Comparison of ENCODE assay signal across 8 mouse cellular contexts in genomic region chr11:69036486-69037230, GRCm38 (mm10). TPM values are rescaled to one million over a fixed set of nuclear protein-coding genes. Genes with fewer than 3 reads are reported as not detected.
A peak's percentile ranks its signal among the peaks of the same experiment; 100 is the strongest.
DNase-seq lines count a peak whose midpoint lies in the region; ATAC-seq and TF ChIP-seq lines count a peak whose summit lies in the region.

No protein-coding gene starts in this region.

- no peak for DNase-seq in ES-E14 (ENCODE audit: low read depth, low spot score)
- peak; percentile 88 to 92 for DNase-seq in cerebellum, adult 2 months
- peak; percentile 81 to 93 for DNase-seq in frontal cortex, postnatal 14 days (ENCODE audit: low spot score in 2 of 2)
- DNase-seq in hindbrain, embryonic 14.5 days (ENCODE audit: low spot score), result peak; percentile 99
- DNase-seq in left cerebral cortex, adult 11 months (ENCODE audit: low spot score), result peak; percentile 84
- peak; percentile 95 for DNase-seq in lung, postnatal 36 days
- peak; percentile 85 to 86 for DNase-seq in right cerebral cortex, postnatal 10 days (ENCODE audit: low spot score in 2 of 2)
- DNase-seq in urinary bladder, postnatal 25 days (ENCODE audit: low spot score), result peak; percentile 90

- H3K4me2 ChIP-seq in hindbrain, embryonic 14.5 days (replicated peaks), result peak overlapping the region; percentile 53

- 6% methylated on average over 20 of the region's 20 CpGs for WGBS in cerebellum, adult 2 months
- WGBS in hindbrain, embryonic 14.5 days, result 9% methylated on average over 20 of the region's 20 CpGs

- peak overlapping the region; percentile 71 to 88 for H3K4me3 ChIP-seq in ES-E14 (ENCODE audit: insufficient read depth in 1 of 2, low read depth in 1 of 2, low read length in 2 of 2, poor library complexity in 1 of 2, severe bottlenecking in 1 of 2)
- H3K4me3 ChIP-seq in cerebellum, adult 2 months (replicated peaks; ENCODE audit: insufficient read depth, low read depth, low read length), result peak overlapping the region; percentile 97
- peak overlapping the region; percentile 54 for H3K4me3 ChIP-seq in hindbrain, embryonic 14.5 days (replicated peaks; ENCODE audit: low read length)

- H3K27ac ChIP-seq in ES-E14 (ENCODE audit: insufficient read depth, low read depth, low read length, poor library complexity, severe bottlenecking), result peak overlapping the region; percentile 59
- H3K27ac ChIP-seq in cerebellum, adult 2 months (ENCODE audit: insufficient read depth, low read length), result peak overlapping the region; percentile 72; the same call in 1 of the 2 replicates
- peak overlapping the region; percentile 86 for H3K27ac ChIP-seq in hindbrain, embryonic 14.5 days

- H3K36me3 ChIP-seq in ES-E14 (ENCODE audit: control insufficient read depth, insufficient read depth, low read length, poor library complexity, severe bottlenecking), result peaks cover 25% of the 10 kb centered on the region
- peaks cover 39% of the 10 kb centered on the region for H3K36me3 ChIP-seq in hindbrain, embryonic 14.5 days (replicated peaks; ENCODE audit: control insufficient read depth, insufficient read depth)

- peaks cover 1 to 20% of the 10 kb centered on the region in 2 experiments; a peak in 2 of 4 replicates for H3K4me1 ChIP-seq in ES-E14 (ENCODE audit: control insufficient read depth in 2 of 2, insufficient read depth in 2 of 2, low read length in 2 of 2, poor library complexity in 1 of 2)
- H3K4me1 ChIP-seq in cerebellum, adult 2 months (ENCODE audit: control insufficient read depth, insufficient read depth, low read length), result peaks cover 3% of the 10 kb centered on the region
- peaks cover 17% of the 10 kb centered on the region for H3K4me1 ChIP-seq in hindbrain, embryonic 14.5 days (replicated peaks; ENCODE audit: control insufficient read depth, insufficient read depth, low read length)

- peak; percentile 22; the same call in 1 of the 2 replicates for ATAC-seq in hindbrain, embryonic 14.5 days (ENCODE audit: low FRiP score)

- no peak for TF ChIP-seq POLR2A in cerebellum, adult 2 months (IDR thresholded peaks at IDR 0.05; ENCODE audit: borderline replicate concordance, insufficient read depth, low read length)

- H3K27me3 ChIP-seq in cerebellum, adult 2 months (ENCODE audit: control insufficient read depth, insufficient read depth, low read length), result no peaks in the 10 kb centered on the region
- H3K27me3 ChIP-seq in hindbrain, embryonic 14.5 days (ENCODE audit: control insufficient read depth, insufficient read depth, low read length), result no peaks in the 10 kb centered on the region

- H3K9me3 ChIP-seq in ES-E14 (ENCODE audit: control insufficient read depth, insufficient read depth, low read depth, low read length), result no peaks in the 10 kb centered on the region
- no peaks in the 10 kb centered on the region for H3K9me3 ChIP-seq in hindbrain, embryonic 14.5 days (ENCODE audit: control insufficient read depth, low read length)

- in situ Hi-C loops in ES-E14 (cut with MboI; ENCODE audit: low sequenced_read_pairs in 2 of 2, unreplicated experiment in 2 of 2), result no loop called here

- no peak for TF ChIP-seq CTCF in cerebellum, adult 2 months (IDR thresholded peaks at IDR 0.05; ENCODE audit: borderline replicate concordance, insufficient read depth, low read depth, low read length)

- H3K9ac ChIP-seq in ES-E14 (ENCODE audit: insufficient read depth, low read depth, low read length, poor library complexity, severe bottlenecking), result peak overlapping the region; percentile 81
- peak overlapping the region; percentile 73 for H3K9ac ChIP-seq in hindbrain, embryonic 14.5 days

TF ChIP-seq in ES-E14, 5 proteins besides CTCF, POLR2A, EP300 and RAD21:
- TF ChIP-seq ZC3H11A (IDR thresholded peaks at IDR 0.05; ENCODE audit: borderline replicate concordance, low read depth, low read length) (no peak), MAFK (IDR thresholded peaks at IDR 0.05; ENCODE audit: insufficient read depth, low read depth, low read length) (peak; percentile 90)

RNA-seq across cellular contexts. Expression of gene Aurkb, which starts 8.8 kb away (rescaled TPM):
- 71.7 and 81.1 TPM in 2 replicates for total RNA-seq in ES-E14 (2012; rRNA removed)
- polyA plus RNA-seq in cerebellum, adult 2 months (2012; rRNA removed), result 0.51 and 0.55 TPM in 2 replicates
- 17.0 and 22.0 TPM in 2 replicates for polyA plus RNA-seq in hindbrain, embryonic 14.5 days (2014; fragmentation: Nextera tagmentation; extraction: Ambion mirVana)

RNA-seq across cellular contexts. Expression of gene Ctc1, which starts 20.9 kb away (rescaled TPM):
- total RNA-seq in ES-E14 (2012; rRNA removed), result 50.9 and 79.5 TPM in 2 replicates
- 44.1 and 46.3 TPM in 2 replicates for polyA plus RNA-seq in cerebellum, adult 2 months (2012; rRNA removed)
- 54.4 and 58.9 TPM in 2 replicates for polyA plus RNA-seq in hindbrain, embryonic 14.5 days (2014; fragmentation: Nextera tagmentation; extraction: Ambion mirVana)

RNA-seq across cellular contexts. Expression of gene Borcs6, which starts 22.9 kb away (rescaled TPM):
- 4.5 and 6.2 TPM in 2 replicates for total RNA-seq in ES-E14 (2012; rRNA removed)
- polyA plus RNA-seq in cerebellum, adult 2 months (2012; rRNA removed), result 34.9 and 36.7 TPM in 2 replicates
- polyA plus RNA-seq in hindbrain, embryonic 14.5 days (2014; fragmentation: Nextera tagmentation; extraction: Ambion mirVana), result 18.6 and 24.3 TPM in 2 replicates

RNA-seq across cellular contexts. Expression of gene Pfas, which starts 28.4 kb away (rescaled TPM):
- total RNA-seq in ES-E14 (2012; rRNA removed), result 119 and 149 TPM in 2 replicates
- polyA plus RNA-seq in cerebellum, adult 2 months (2012; rRNA removed), result 23.1 and 23.2 TPM in 2 replicates
- 12.7 and 15.3 TPM in 2 replicates for polyA plus RNA-seq in hindbrain, embryonic 14.5 days (2014; fragmentation: Nextera tagmentation; extraction: Ambion mirVana)

RNA-seq across cellular contexts. Expression of gene Tmem107, which starts 33.9 kb away (rescaled TPM):
- total RNA-seq in ES-E14 (2012; rRNA removed), result 38.6 and 38.8 TPM in 2 replicates
- 13.4 and 15.8 TPM in 2 replicates for polyA plus RNA-seq in cerebellum, adult 2 months (2012; rRNA removed)
- polyA plus RNA-seq in hindbrain, embryonic 14.5 days (2014; fragmentation: Nextera tagmentation; extraction: Ambion mirVana), result 40.3 and 40.7 TPM in 2 replicates

Comparison
In these comparisons a context has a peak if more than half of its experiments do, and no peak if none do; other contexts are left out.
1. RNA of gene Aurkb, which starts 8.8 kb away (polyA plus RNA-seq): 17.0 to 22.0 TPM in hindbrain, embryonic 14.5 days; 0.51 to 0.55 TPM in cerebellum, adult 2 months; every median in the first group is over 10 times any median in the second.
2. Peak in every context shown above with its lines, with median percentiles within 50 percentile points of each other: H3K27ac ChIP-seq and H3K4me3 ChIP-seq.